Comparison of ENCODE assay signal across 18 mouse cellular contexts in genomic region chr12:25394326-25394725, GRCm38 (mm10).
DNase-seq lines count a peak whose midpoint lies in the region; ATAC-seq and TF ChIP-seq lines count a peak whose summit lies in the region.
"Had no signal": no experiment of that assay in that cellular context is flagged by ENCODE, and none has a peak within 500 bp of the region (broad histone marks: within the 10 kb centered on the region; RNA-seq: fewer than 3 reads in every experiment).

No protein-coding gene starts in this region.

- peak; percentile 60 for DNase-seq in CD4-positive helper T cell, adult 2 months (ENCODE audit: low read depth, low spot score)
- DNase-seq in induced T-regulatory cell, adult 2 months (ENCODE audit: low read depth), result peak; percentile 51
- no peak for DNase-seq in thymus, adult 2 months
- DNase-seq in retina, postnatal 1 day, result no peak
- DNase-seq: adrenal gland, postnatal 10 days; B cell, adult 2 months; cerebellum, adult 11 months; cerebellum, adult 8-10 months; cerebellum, postnatal 14 days; gastrocnemius, postnatal 10 days; heart, adult 2 months had no signal

- TF ChIP-seq POLR2A in thymus, adult 2 months (IDR thresholded peaks at IDR 0.05; ENCODE audit: control insufficient read depth, extremely low read depth, insufficient read depth, low read length, poor library complexity), result no peak

- H3K4me2 ChIP-seq in midbrain, embryonic 13.5 days (replicated peaks), result no peak overlapping the region
- H3K4me2 ChIP-seq: embryonic facial prominence, embryonic 12.5 days; heart, embryonic 12.5 days; hindbrain, embryonic 15.5 days had no signal

- ATAC-seq in CD4-positive, CD25-positive, alpha-beta regulatory T cell, adult 4 months, result peak; percentile 32
- ATAC-seq in megakaryocyte progenitor cell, adult 5-6 weeks (replicated peaks; ENCODE audit: poor library complexity), result 0 out of 2 replicates have a peak, but pooled peaks have one; percentile 23
- no peak for ATAC-seq in midbrain, embryonic 13.5 days
- ATAC-seq: forebrain, embryonic 16.5 days had no signal

- H3K4me3 ChIP-seq in thymus, adult 2 months (ENCODE audit: control insufficient read depth, insufficient read depth, low read length), result no peak overlapping the region
- H3K4me3 ChIP-seq in midbrain, embryonic 13.5 days (replicated peaks), result no peak overlapping the region
- H3K4me3 ChIP-seq: embryonic facial prominence, embryonic 12.5 days; heart, adult 2 months; heart, embryonic 12.5 days; hindbrain, embryonic 15.5 days had no signal

- 64% methylated on average over 3 of the region's 3 CpGs for WGBS in thymus, adult 2 months
- 97% methylated on average over 3 of the region's 3 CpGs for WGBS in midbrain, embryonic 13.5 days

- H3K27me3 ChIP-seq in thymus, adult 2 months (ENCODE audit: control insufficient read depth, insufficient read depth, low read length), result no peaks in the 10 kb centered on the region
- H3K27me3 ChIP-seq in midbrain, embryonic 13.5 days, result no peaks in the 10 kb centered on the region
- H3K27me3 ChIP-seq: embryonic facial prominence, embryonic 12.5 days; heart, embryonic 12.5 days; hindbrain, embryonic 15.5 days had no signal

- H3K27ac ChIP-seq in thymus, adult 2 months (ENCODE audit: control insufficient read depth, insufficient read depth, low read length), result no peak overlapping the region
- H3K27ac ChIP-seq in midbrain, embryonic 13.5 days, result no peak overlapping the region
- H3K27ac ChIP-seq: embryonic facial prominence, embryonic 12.5 days; heart, adult 2 months; hindbrain, embryonic 15.5 days had no signal

- H3K9me3 ChIP-seq in midbrain, embryonic 13.5 days, result no peaks in the 10 kb centered on the region
- H3K9me3 ChIP-seq: embryonic facial prominence, embryonic 12.5 days; heart, embryonic 12.5 days; hindbrain, embryonic 15.5 days had no signal

- no peak for TF ChIP-seq CTCF in thymus, adult 2 months (IDR thresholded peaks at IDR 0.05; ENCODE audit: borderline replicate concordance, control insufficient read depth, extremely low read depth, insufficient read depth, low read length, poor library complexity)

- no peaks in the 10 kb centered on the region for H3K36me3 ChIP-seq in thymus, adult 2 months (ENCODE audit: control insufficient read depth, insufficient read depth, low read length)
- no peaks in the 10 kb centered on the region for H3K36me3 ChIP-seq in midbrain, embryonic 13.5 days
- H3K36me3 ChIP-seq: embryonic facial prominence, embryonic 12.5 days; heart, embryonic 12.5 days; hindbrain, embryonic 15.5 days had no signal

- no peaks in the 10 kb centered on the region for H3K4me1 ChIP-seq in thymus, adult 2 months (replicated peaks; ENCODE audit: control insufficient read depth, insufficient read depth, low read length)
- no peaks in the 10 kb centered on the region for H3K4me1 ChIP-seq in midbrain, embryonic 13.5 days (replicated peaks)
- H3K4me1 ChIP-seq: embryonic facial prominence, embryonic 12.5 days; heart, embryonic 12.5 days; hindbrain, embryonic 15.5 days had no signal

- no peak overlapping the region for H3K9ac ChIP-seq in midbrain, embryonic 13.5 days (replicated peaks)
- H3K9ac ChIP-seq: embryonic facial prominence, embryonic 12.5 days; heart, embryonic 12.5 days; hindbrain, embryonic 15.5 days had no signal

Comparison
In these comparisons a context has a peak if more than half of its experiments do, and no peak if none do; other contexts are left out.
1. DNase-seq: peak in CD4-positive helper T cell, adult 2 months (single experiment) and induced T-regulatory cell, adult 2 months (single experiment); none in thymus, adult 2 months (single experiment) and retina, postnatal 1 day (single experiment).